Mouse (Mus musculus): ENCODE measurements at regions not wholly inside any gene's neighbourhood (a gene's known extent, or its start where the extent isn't known, plus 50 kb on each side); places are given as distances from the start of the nearest gene placed in this dataset.

DNA sequence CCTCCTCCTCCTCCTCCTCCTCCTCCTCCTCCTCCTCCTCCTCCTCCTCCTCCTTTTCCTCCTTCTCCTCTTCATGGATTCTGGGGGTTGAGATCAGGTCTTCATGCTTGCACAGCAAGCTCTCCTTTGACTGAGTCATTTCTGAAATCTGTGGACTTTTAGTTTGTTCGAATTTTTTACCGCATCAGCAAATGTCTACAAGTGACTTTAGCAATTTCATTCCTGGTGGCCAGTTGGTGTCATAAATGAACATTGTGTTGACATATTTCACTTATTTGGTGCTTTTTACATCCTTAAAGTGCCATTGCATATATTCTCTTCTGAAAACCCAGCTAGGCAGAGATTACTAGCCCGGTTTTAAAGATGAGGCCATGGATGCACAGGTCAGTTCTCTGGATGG is 173.0 kb upstream of the Cxcr4 start:
- TF ChIP-seq POLR2A (IDR thresholded peaks at IDR 0.05; ENCODE audit: extremely low read depth, insufficient read depth, low read length) (no peak), CTCF (IDR thresholded peaks at IDR 0.05; ENCODE audit: low read depth, low read length) (no peak)

All from liver, adult 2 months (tissue).